Mouse (Mus musculus): ENCODE results near the gene 2810459M11Rik. TPM values are rescaled to one million over a fixed set of nuclear protein-coding genes. Genes with fewer than 3 reads are reported as not detected.
A peak's percentile ranks its signal among the peaks of the same experiment; 100 is the strongest.

The 2810459M11Rik gene
- total RNA-seq, 1 experiment from 2014 or later, result 0.23 TPM

DNA sequence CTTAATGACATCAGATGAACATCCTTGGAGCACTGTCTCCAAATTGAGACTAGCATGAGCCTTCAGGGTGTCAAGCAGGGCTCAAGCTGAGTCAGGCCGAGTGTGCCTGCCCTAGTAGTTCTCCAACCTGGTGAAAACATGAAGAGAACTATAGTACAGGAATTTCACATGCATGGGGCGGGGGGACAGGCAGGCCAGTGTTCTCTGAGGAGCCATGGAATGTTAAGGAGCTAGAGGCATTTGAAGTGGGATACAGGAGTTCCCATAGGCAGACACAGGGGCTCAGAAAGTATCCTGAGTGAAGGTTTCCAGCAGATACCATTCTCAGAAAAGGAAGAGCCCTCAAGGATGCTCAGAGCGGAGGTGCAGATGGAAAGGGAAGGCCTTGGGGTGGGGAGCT lies 3.1 kb downstream of the 2810459M11Rik start:
- ATAC-seq (replicated peaks; ENCODE audit: low read depth, poor library complexity, severe bottlenecking), result no peak

GRCm38 (mm10) chr1:86053198-86053921 lies 7.7 kb downstream of the 2810459M11Rik start:
- ATAC-seq (replicated peaks; ENCODE audit: low read depth, poor library complexity, severe bottlenecking), result no peak

- ATAC-seq (replicated peaks; ENCODE audit: low read depth, poor library complexity, severe bottlenecking), result no peak
These were observed 9.3 kb downstream of the 2810459M11Rik start for GRCm38 (mm10) chr1:86054943-86055342.

GRCm38 (mm10) chr1:86056284-86056683 lies 10.6 kb downstream of the 2810459M11Rik start:
- ATAC-seq (replicated peaks; ENCODE audit: low read depth, poor library complexity, severe bottlenecking), result no peak

GRCm38 (mm10) chr1:86058856-86059769 lies 13.4 kb downstream of the 2810459M11Rik start:
- peak; percentile 88 for ATAC-seq (replicated peaks; ENCODE audit: low read depth, poor library complexity, severe bottlenecking)

DNA sequence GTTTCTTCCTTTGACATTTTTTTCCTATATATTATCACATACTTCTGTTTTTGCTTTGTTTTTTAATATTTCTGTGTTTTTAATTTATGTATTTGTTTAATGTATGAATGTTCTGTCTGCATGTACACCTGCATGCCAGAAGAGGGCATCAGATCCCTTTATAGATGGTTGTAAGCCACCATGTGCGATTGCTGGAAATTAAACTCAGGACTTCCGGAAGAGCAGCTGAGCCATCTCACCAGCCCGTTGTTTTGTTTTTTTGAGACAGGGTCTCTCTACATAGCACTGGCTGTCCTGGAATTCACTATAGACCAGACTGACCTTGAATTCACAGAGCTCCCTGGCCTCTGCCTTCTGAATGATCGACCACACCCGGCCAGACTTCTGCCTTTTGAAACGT lies 16.9 kb downstream of the 2810459M11Rik start:
- no peak for ATAC-seq (replicated peaks; ENCODE audit: low read depth, poor library complexity, severe bottlenecking)

GRCm38 (mm10) chr1:86064271-86064991 lies 18.8 kb downstream of the 2810459M11Rik start, which contains the start of gene Psmd1:
Gene Psmd1 (plus strand): TSS chr1:86064387.
- ATAC-seq (replicated peaks; ENCODE audit: low read depth, poor library complexity, severe bottlenecking), result peak; percentile 87

GRCm38 (mm10) chr1:86076565-86076964 lies 30.9 kb downstream of the 2810459M11Rik start:
- no peak for ATAC-seq (replicated peaks; ENCODE audit: low read depth, poor library complexity, severe bottlenecking)

DNA sequence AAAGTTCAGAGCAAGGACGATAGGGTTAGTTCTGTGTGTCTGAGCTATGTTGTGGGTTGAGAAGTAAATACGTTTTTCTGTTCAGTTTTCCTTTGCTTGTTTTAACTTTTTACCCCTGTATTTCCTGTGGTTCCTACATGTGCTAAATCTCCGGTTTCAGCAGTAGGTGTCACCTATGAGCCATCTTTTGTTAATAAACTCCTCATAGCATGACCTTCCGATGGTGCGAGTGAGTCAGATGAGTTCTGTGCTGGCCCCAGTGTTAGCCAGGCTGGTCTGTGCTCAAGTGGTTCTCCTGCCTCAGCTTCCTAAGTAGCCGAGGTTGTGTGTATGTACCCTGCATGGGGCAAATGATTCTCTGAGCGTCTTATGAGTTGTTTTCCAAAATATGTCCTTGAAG lies 48.8 kb downstream of the 2810459M11Rik start:
- no peak for ATAC-seq (replicated peaks; ENCODE audit: low read depth, poor library complexity, severe bottlenecking)

DNA sequence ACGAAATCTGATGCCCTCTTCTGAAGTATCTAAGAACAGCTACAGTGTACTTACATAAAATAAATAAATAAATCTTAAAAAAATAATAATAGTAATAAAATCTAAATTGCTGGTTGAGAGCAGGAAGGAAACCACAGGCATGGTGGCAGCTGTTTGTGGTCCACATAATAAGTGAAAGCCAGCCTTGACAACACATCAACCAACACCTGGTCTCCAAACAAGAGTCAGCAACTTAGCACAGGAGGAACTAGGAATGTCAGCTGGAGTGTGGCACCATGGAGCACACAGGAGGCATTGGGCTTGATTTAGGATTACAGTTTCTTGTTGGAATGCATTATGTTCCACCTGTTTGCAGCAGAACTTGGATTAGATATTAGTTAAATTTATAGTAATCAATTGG lies 59.4 kb downstream of the 2810459M11Rik start:
- no peak for ATAC-seq (replicated peaks; ENCODE audit: low read depth, poor library complexity, severe bottlenecking)

Other genes starting within 250 kb of the 2810459M11Rik start
- 41.7 and 51.8 TPM in 2 replicates for gene Itm2c, start 151.6 kb upstream of the 2810459M11Rik start, total RNA-seq (2017)
- gene 4933407L21Rik, start 117.4 kb upstream of the 2810459M11Rik start, total RNA-seq (2017), result not detected in 2 replicates
- not detected in 2 replicates for gene Gpr55, start 84.9 kb upstream of the 2810459M11Rik start, total RNA-seq (2017)
- not detected in 2 replicates for gene Spata3, start 29.0 kb upstream of the 2810459M11Rik start, total RNA-seq (2017)
- gene Psmd1, start 18.5 kb downstream of the 2810459M11Rik start, total RNA-seq (2017), result 157 and 173 TPM in 2 replicates
- gene Htr2b, start 66.1 kb downstream of the 2810459M11Rik start, total RNA-seq (2017), result 0.09 TPM in 1 of 2 replicates, not detected in the other
- 1.7 and 10.6 TPM in 2 replicates for gene Gm21972, start 87.8 kb downstream of the 2810459M11Rik start, total RNA-seq (2017)
- gene Armc9, start 108.9 kb downstream of the 2810459M11Rik start, total RNA-seq (2017), result 10.6 and 20.7 TPM in 2 replicates